Mouse (Mus musculus): ENCODE results near the gene Miga1. TPM values are rescaled to one million over a fixed set of nuclear protein-coding genes. Genes with fewer than 3 reads are reported as not detected.
A peak's percentile ranks its signal among the peaks of the same experiment; 100 is the strongest.
"Not testable (repeated sequence)": the region's sequence is repeated elsewhere in the genome, so short reads cannot be mapped to it uniquely, and the experiment has no call there.

Gene Miga1
- polyA plus RNA-seq, 1 experiment from 2014 or later, result 3.8 TPM

- WGBS (ENCODE audit: insufficient replicate concordance), result 67% methylated on average over 8 of the region's 8 CpGs
- no peak overlapping the region for H3K9ac ChIP-seq (ENCODE audit: low read depth, low read length)
- no peak overlapping the region for H3K4me2 ChIP-seq (ENCODE audit: low read depth, low read length)
- ATAC-seq (ENCODE audit: low read depth), result no peak
- H3K9me3 ChIP-seq (replicated peaks; ENCODE audit: control insufficient read depth, low read length), result no peaks in the 10 kb centered on the region
- peaks cover 10% of the 10 kb centered on the region for H3K4me1 ChIP-seq (ENCODE audit: control insufficient read depth, low read depth, low read length)
- no peak overlapping the region for H3K4me3 ChIP-seq (ENCODE audit: low read depth, low read length)
- H3K27me3 ChIP-seq (ENCODE audit: control insufficient read depth, insufficient read depth, low read depth, low read length), result no peaks in the 10 kb centered on the region
- no peak overlapping the region for H3K27ac ChIP-seq (ENCODE audit: low read length)
- H3K36me3 ChIP-seq (ENCODE audit: control insufficient read depth, insufficient read depth), result peaks cover 3% of the 10 kb centered on the region; the same call in 1 of the 2 replicates
Observed at GRCm38 (mm10) chr3:152336085-152336484, 4.1 kb downstream of the Miga1 start.

GRCm38 (mm10) chr3:152333641-152334040 lies 6.6 kb downstream of the Miga1 start:
- H3K4me3 ChIP-seq (ENCODE audit: low read depth, low read length), result no peak overlapping the region
- no peaks in the 10 kb centered on the region for H3K9me3 ChIP-seq (replicated peaks; ENCODE audit: control insufficient read depth, low read length)
- ATAC-seq (ENCODE audit: low read depth), result no peak
- no peak overlapping the region for H3K27ac ChIP-seq (ENCODE audit: low read length)
- H3K4me1 ChIP-seq (ENCODE audit: control insufficient read depth, low read depth, low read length), result no peaks in the 10 kb centered on the region
- WGBS (ENCODE audit: insufficient replicate concordance), result 61% methylated on average over 10 of the region's 10 CpGs
- peaks cover 3% of the 10 kb centered on the region; the same call in 1 of the 2 replicates for H3K36me3 ChIP-seq (ENCODE audit: control insufficient read depth, insufficient read depth)
- no peak overlapping the region for H3K4me2 ChIP-seq (ENCODE audit: low read depth, low read length)
- H3K27me3 ChIP-seq (ENCODE audit: control insufficient read depth, insufficient read depth, low read depth, low read length), result no peaks in the 10 kb centered on the region
- no peak overlapping the region for H3K9ac ChIP-seq (ENCODE audit: low read depth, low read length)

- Histone ChIP-seq H3K4me2 (ENCODE audit: low read depth, low read length) (no peak overlapping the region), H3K36me3 (ENCODE audit: control insufficient read depth, insufficient read depth) (peaks cover 3% of the 10 kb centered on the region; the same call in 1 of the 2 replicates), H3K27ac (ENCODE audit: low read length) (no peak overlapping the region), H3K9me3 (replicated peaks; ENCODE audit: control insufficient read depth, low read length) (no peaks in the 10 kb centered on the region), H3K9ac (ENCODE audit: low read depth, low read length) (no peak overlapping the region), H3K4me1 (ENCODE audit: control insufficient read depth, low read depth, low read length) (no peaks in the 10 kb centered on the region), H3K4me3 (ENCODE audit: low read depth, low read length) (no peak overlapping the region), H3K27me3 (ENCODE audit: control insufficient read depth, insufficient read depth, low read depth, low read length) (no peaks in the 10 kb centered on the region)
- 83% methylated on average over 15 of the region's 15 CpGs for WGBS (ENCODE audit: insufficient replicate concordance)
- ATAC-seq (ENCODE audit: low read depth), result no peak
Observed at GRCm38 (mm10) chr3:152332545-152333300, 7.5 kb downstream of the Miga1 start.

- WGBS (ENCODE audit: insufficient replicate concordance), result 80% methylated on average over 6 of the region's 6 CpGs
- Histone ChIP-seq H3K9me3 (replicated peaks; ENCODE audit: control insufficient read depth, low read length) (no peaks in the 10 kb centered on the region), H3K4me1 (ENCODE audit: control insufficient read depth, low read depth, low read length) (no peaks in the 10 kb centered on the region), H3K36me3 (ENCODE audit: control insufficient read depth, insufficient read depth) (peaks cover 3% of the 10 kb centered on the region; the same call in 1 of the 2 replicates), H3K4me3 (ENCODE audit: low read depth, low read length) (no peak overlapping the region), H3K27ac (ENCODE audit: low read length) (no peak overlapping the region), H3K4me2 (ENCODE audit: low read depth, low read length) (no peak overlapping the region), H3K27me3 (ENCODE audit: control insufficient read depth, insufficient read depth, low read depth, low read length) (no peaks in the 10 kb centered on the region), H3K9ac (ENCODE audit: low read depth, low read length) (no peak overlapping the region)
- ATAC-seq (ENCODE audit: low read depth), result no peak
Observed at GRCm38 (mm10) chr3:152332104-152332503, 8.1 kb downstream of the Miga1 start.

GRCm38 (mm10) chr3:152321765-152322547 lies 18.3 kb downstream of the Miga1 start:
- ATAC-seq (ENCODE audit: low read depth), result no peak

GRCm38 (mm10) chr3:152320972-152321645 lies 19.1 kb downstream of the Miga1 start:
- no peak overlapping the region for H3K4me2 ChIP-seq (ENCODE audit: low read depth, low read length)
- ATAC-seq (ENCODE audit: low read depth), result no peak
- no peak overlapping the region for H3K4me3 ChIP-seq (ENCODE audit: low read depth, low read length)
- WGBS (ENCODE audit: insufficient replicate concordance), result 75% methylated on average over 10 of the region's 10 CpGs
- H3K4me1 ChIP-seq (ENCODE audit: control insufficient read depth, low read depth, low read length), result no peaks in the 10 kb centered on the region
- H3K9ac ChIP-seq (ENCODE audit: low read depth, low read length), result no peak overlapping the region
- H3K27ac ChIP-seq (ENCODE audit: low read length), result no peak overlapping the region
- H3K27me3 ChIP-seq (ENCODE audit: control insufficient read depth, insufficient read depth, low read depth, low read length), result no peaks in the 10 kb centered on the region
- H3K36me3 ChIP-seq (ENCODE audit: control insufficient read depth, insufficient read depth), result no peaks in the 10 kb centered on the region
- H3K9me3 ChIP-seq (replicated peaks; ENCODE audit: control insufficient read depth, low read length), result no peaks in the 10 kb centered on the region

More at GRCm38 (mm10) chr3:152321765-152322547, 18.3 kb downstream of the Miga1 start:
- Histone ChIP-seq H3K4me1 (ENCODE audit: control insufficient read depth, low read depth, low read length) (no peaks in the 10 kb centered on the region), H3K4me3 (ENCODE audit: low read depth, low read length) (no peak overlapping the region), H3K9ac (ENCODE audit: low read depth, low read length) (no peak overlapping the region), H3K27me3 (ENCODE audit: control insufficient read depth, insufficient read depth, low read depth, low read length) (no peaks in the 10 kb centered on the region), H3K36me3 (ENCODE audit: control insufficient read depth, insufficient read depth) (no peaks in the 10 kb centered on the region), H3K9me3 (replicated peaks; ENCODE audit: control insufficient read depth, low read length) (no peaks in the 10 kb centered on the region), H3K4me2 (ENCODE audit: low read depth, low read length) (no peak overlapping the region), H3K27ac (ENCODE audit: low read length) (no peak overlapping the region)
- WGBS (ENCODE audit: insufficient replicate concordance), result 73% methylated on average over 8 of the region's 8 CpGs

- 46% methylated on average over 9 of the region's 9 CpGs for WGBS (ENCODE audit: insufficient replicate concordance)
- H3K4me2 ChIP-seq (ENCODE audit: low read depth, low read length); H3K27ac ChIP-seq (ENCODE audit: low read length); H3K4me3 ChIP-seq (ENCODE audit: low read depth, low read length); H3K4me1 ChIP-seq (ENCODE audit: control insufficient read depth, low read depth, low read length); H3K9ac ChIP-seq (ENCODE audit: low read depth, low read length); H3K27me3 ChIP-seq (ENCODE audit: control insufficient read depth, insufficient read depth, low read depth, low read length); H3K9me3 ChIP-seq (replicated peaks; ENCODE audit: control insufficient read depth, low read length); H3K36me3 ChIP-seq (ENCODE audit: control insufficient read depth, insufficient read depth): not testable (repeated sequence)
- peak; percentile 58; the same call in 1 of the 2 replicates for ATAC-seq (ENCODE audit: low read depth)
Observed at GRCm38 (mm10) chr3:152316447-152317173, 23.6 kb downstream of the Miga1 start.

GRCm38 (mm10) chr3:152315613-152316012 lies 24.6 kb downstream of the Miga1 start:
- Histone ChIP-seq H3K9ac (ENCODE audit: low read depth, low read length) (no peak overlapping the region), H3K4me2 (ENCODE audit: low read depth, low read length) (no peak overlapping the region), H3K36me3 (ENCODE audit: control insufficient read depth, insufficient read depth) (peaks cover 4% of the 10 kb centered on the region), H3K27ac (ENCODE audit: low read length) (no peak overlapping the region), H3K4me3 (ENCODE audit: low read depth, low read length) (no peak overlapping the region), H3K27me3 (ENCODE audit: control insufficient read depth, insufficient read depth, low read depth, low read length) (no peaks in the 10 kb centered on the region), H3K4me1 (ENCODE audit: control insufficient read depth, low read depth, low read length) (no peaks in the 10 kb centered on the region; the same call in 1 of the 2 replicates), H3K9me3 (replicated peaks; ENCODE audit: control insufficient read depth, low read length) (peaks cover 2% of the 10 kb centered on the region)
- ATAC-seq (ENCODE audit: low read depth), result peak; percentile 88
- WGBS (ENCODE audit: insufficient replicate concordance), result 11% methylated on average over 7 of the region's 7 CpGs

Data from liver, embryonic 16.5 days (tissue).